Mouse (Mus musculus): Measurements from ENCODE around the gene Srsf11.

The Srsf11 gene

DNA sequence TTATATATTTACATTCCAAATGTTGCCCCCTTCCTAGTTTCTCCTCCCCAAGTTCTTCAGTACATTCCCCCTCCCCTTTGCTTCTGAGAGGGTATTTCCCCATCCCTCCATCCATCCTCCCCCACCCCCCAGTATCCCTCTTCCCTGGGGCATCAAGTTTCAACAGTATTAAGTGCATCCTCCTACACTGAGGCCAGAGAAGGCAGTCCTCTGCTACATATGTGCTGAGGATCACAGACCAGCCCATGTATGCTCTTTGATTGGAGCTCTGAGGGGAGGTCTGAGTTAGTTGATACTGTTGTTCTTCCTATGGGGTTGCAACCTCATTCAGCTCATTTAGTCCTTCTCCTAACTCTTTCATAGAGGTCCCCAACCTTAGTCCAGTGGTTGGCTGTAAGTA lies 56.8 kb downstream of the Srsf11 start:
- DNase-seq (ENCODE audit: low spot score in 2 of 2), result no peak

DNA sequence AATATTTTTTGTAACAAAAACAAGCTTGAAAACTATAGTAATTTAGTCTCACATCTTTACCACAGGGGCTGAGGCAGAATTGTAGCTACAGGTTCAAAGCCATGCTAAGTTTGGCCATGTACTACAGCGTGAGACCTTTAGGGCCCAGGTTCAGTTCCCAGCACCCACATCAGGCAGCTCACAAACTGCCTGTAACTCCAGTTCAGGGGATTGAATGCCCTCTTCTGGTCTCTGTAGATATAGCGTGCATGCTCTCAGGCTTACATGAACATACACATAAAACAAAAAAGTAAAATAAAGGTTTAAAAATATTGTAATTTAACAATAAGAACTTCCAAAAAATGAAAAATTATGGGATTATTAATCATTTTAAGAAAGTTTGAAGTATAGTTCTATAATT lies 63.2 kb downstream of the Srsf11 start:
- DNase-seq (ENCODE audit: low spot score in 2 of 2), result no peak

DNA sequence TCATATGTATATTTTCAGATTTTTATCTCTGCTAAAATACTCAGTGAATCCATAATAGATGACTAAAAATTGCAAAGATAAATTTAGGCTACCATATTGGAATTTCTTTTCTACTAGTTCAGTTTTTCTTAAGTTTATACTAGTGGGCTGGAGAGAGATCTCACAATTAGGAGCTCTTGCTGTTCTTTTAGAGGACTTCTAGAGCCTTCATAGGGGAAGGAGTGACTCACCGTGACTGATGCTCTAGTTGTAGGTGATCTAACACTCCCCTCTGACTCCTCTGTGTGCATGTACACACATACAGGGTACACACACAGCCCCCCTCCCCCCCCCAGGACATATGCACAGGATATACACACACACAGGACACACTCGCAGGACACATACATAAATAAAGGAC lies 65.3 kb downstream of the Srsf11 start:
- no peak for DNase-seq (ENCODE audit: low spot score in 2 of 2)
